Mouse (Mus musculus) neural tube, embryonic 12.5 days (tissue): ENCODE measurements at regions not wholly inside any gene's neighbourhood (a gene's known extent, or its start where the extent isn't known, plus 50 kb on each side); places are given as distances from the start of the nearest gene placed in this dataset.

Experiments used
- ATAC-seq: fragments of 200-750 bp; cut with Nextera tagmentation; 2 replicates; pipeline ENCODE4 v1.8.0; 2017; ENCODE audit warnings: low read depth, mild to moderate bottlenecking, moderate TSS enrichment, moderate library complexity; ENCODE audit not compliant: low FRiP score
- H3K27ac ChIP-seq: fragments of 300-500 bp; sonication (generic); 2 replicates; pipeline ENCODE4 v1.5.1; 2016
- H3K27me3 ChIP-seq: fragments of 300-500 bp; sonication (generic); replicated peaks from 2 replicates; pipeline ENCODE4 v1.6.1; 2016; ENCODE audit warnings: mild to moderate bottlenecking
- H3K36me3 ChIP-seq: fragments of 300-500 bp; sonication (generic); 2 replicates; pipeline ENCODE4 v1.6.1; 2016; ENCODE audit warnings: mild to moderate bottlenecking
- H3K4me1 ChIP-seq: fragments of 300-500 bp; sonication (generic); 2 replicates; pipeline ENCODE4 v1.6.1; 2016
- H3K4me2 ChIP-seq: fragments of 300-500 bp; sonication (generic); replicated peaks from 2 replicates; pipeline ENCODE4 v1.6.1; 2016; ENCODE audit warnings: mild to moderate bottlenecking
- H3K4me3 ChIP-seq: fragments of 300-500 bp; sonication (generic); 2 replicates; pipeline ENCODE4 v1.5.1; 2016
- H3K9ac ChIP-seq: fragments of 300-500 bp; sonication (generic); 2 replicates; pipeline ENCODE4 v1.6.1; 2016; ENCODE audit warnings: mild to moderate bottlenecking
- H3K9me3 ChIP-seq: fragments of 300-500 bp; sonication (generic); 2 replicates; pipeline ENCODE4 v1.6.1; 2016; ENCODE audit warnings: mild to moderate bottlenecking
- WGBS: fragments of 180-500 bp; shearing (Covaris S2); methylation state at CpG from one replicate; pipeline ENCODE4 v1.1.7; 2016; 5-methylcytosine and 5-hydroxymethylcytosine counted together

GRCm38 (mm10) chr2:137310511-137310910 is 194.1 kb upstream of the Jag1 start:
- H3K4me2 ChIP-seq, result no peak overlapping the region
- H3K27me3 ChIP-seq, result no peaks in the 10 kb centered on the region
- H3K4me3 ChIP-seq, result no peak overlapping the region
- no peaks in the 10 kb centered on the region for H3K9me3 ChIP-seq
- ATAC-seq, result no peak
- no peak overlapping the region for H3K9ac ChIP-seq
- H3K4me1 ChIP-seq, result no peaks in the 10 kb centered on the region
- WGBS, result 84% methylated on average over 4 of the region's 4 CpGs
- H3K27ac ChIP-seq, result no peak overlapping the region
- H3K36me3 ChIP-seq, result no peaks in the 10 kb centered on the region

GRCm38 (mm10) chr2:137308116-137308515 is 191.7 kb upstream of the Jag1 start:
- H3K9me3 ChIP-seq, result no peaks in the 10 kb centered on the region
- no peak for ATAC-seq
- 77% methylated on average over 9 of the region's 9 CpGs for WGBS
- H3K36me3 ChIP-seq, result no peaks in the 10 kb centered on the region
- no peaks in the 10 kb centered on the region for H3K27me3 ChIP-seq
- H3K4me3 ChIP-seq, result no peak overlapping the region
- no peak overlapping the region for H3K9ac ChIP-seq
- H3K4me2 ChIP-seq, result no peak overlapping the region
- H3K4me1 ChIP-seq, result no peaks in the 10 kb centered on the region
- H3K27ac ChIP-seq, result no peak overlapping the region

- ATAC-seq, result no peak
- Histone ChIP-seq H3K36me3 (no peaks in the 10 kb centered on the region), H3K27me3 (no peaks in the 10 kb centered on the region), H3K27ac (no peak overlapping the region), H3K4me3 (no peak overlapping the region), H3K4me2 (no peak overlapping the region), H3K4me1 (no peaks in the 10 kb centered on the region), H3K9ac (no peak overlapping the region), H3K9me3 (no peaks in the 10 kb centered on the region)
- 81% methylated on average over 4 of the region's 4 CpGs for WGBS
Measured at GRCm38 (mm10) chr2:137301474-137302267, 185.2 kb upstream of the Jag1 start.

DNA sequence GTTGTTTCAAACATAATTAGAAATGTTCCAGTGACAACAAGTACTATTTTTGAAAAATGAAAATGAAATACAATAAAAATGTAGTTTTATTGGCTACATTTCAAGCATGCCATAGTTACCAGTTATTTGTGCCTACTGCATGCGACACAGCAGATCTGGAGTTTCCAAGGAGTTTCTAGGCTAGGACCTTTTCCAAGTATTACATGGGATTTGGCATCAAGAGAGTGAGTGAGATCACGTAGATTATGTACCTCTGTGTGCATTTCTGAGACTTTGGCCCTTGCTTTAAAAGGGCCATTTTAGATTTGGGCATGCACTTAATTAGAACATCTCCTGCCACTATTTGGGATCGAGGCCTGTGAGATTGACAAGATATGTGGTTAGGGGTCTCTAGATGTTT is 172.8 kb upstream of the Jag1 start:
- H3K4me3 ChIP-seq, result no peak overlapping the region
- H3K9ac ChIP-seq, result no peak overlapping the region
- no peaks in the 10 kb centered on the region for H3K36me3 ChIP-seq
- H3K27me3 ChIP-seq, result no peaks in the 10 kb centered on the region
- no peak overlapping the region for H3K4me2 ChIP-seq
- no peaks in the 10 kb centered on the region for H3K4me1 ChIP-seq
- ATAC-seq, result no peak
- H3K27ac ChIP-seq, result no peak overlapping the region
- WGBS, result 87% methylated on average over 3 of the region's 3 CpGs
- no peaks in the 10 kb centered on the region for H3K9me3 ChIP-seq

DNA sequence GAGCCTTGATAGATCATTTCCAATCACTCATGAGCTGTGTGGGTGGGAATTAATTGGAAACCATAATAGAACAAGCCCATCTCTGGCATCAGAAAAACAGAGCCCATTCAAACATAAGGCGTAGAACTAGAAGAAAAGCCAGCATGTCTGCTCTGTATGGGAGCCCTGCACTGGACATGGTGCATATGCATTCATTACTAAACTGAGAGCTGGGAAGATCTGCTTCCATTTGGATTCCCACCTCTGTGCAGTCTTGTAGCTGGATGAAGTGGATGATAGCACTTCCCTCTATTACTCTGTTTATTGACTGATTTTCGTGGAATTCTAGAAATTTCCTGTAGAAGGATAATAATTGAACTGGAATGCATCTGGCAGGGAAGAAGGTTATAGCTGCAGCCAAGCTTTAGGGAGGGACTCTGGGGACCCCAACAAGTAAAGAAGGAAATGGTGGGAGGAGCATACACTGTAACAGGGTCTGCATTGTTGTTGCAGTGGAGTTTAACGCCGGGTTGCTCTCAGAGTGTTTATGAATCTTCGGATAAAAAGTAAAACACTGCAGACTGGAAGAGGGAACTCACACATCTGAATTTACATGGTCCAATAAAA is 155.2 kb upstream of the Jag1 start:
- WGBS, result 82% methylated on average over 5 of the region's 5 CpGs
- H3K4me2 ChIP-seq, result no peak overlapping the region
- no peak overlapping the region for H3K9ac ChIP-seq
- H3K27ac ChIP-seq, result no peak overlapping the region
- no peaks in the 10 kb centered on the region for H3K9me3 ChIP-seq
- H3K4me1 ChIP-seq, result no peaks in the 10 kb centered on the region
- no peaks in the 10 kb centered on the region for H3K27me3 ChIP-seq
- H3K4me3 ChIP-seq, result no peak overlapping the region
- H3K36me3 ChIP-seq, result no peaks in the 10 kb centered on the region
- no peak for ATAC-seq

DNA sequence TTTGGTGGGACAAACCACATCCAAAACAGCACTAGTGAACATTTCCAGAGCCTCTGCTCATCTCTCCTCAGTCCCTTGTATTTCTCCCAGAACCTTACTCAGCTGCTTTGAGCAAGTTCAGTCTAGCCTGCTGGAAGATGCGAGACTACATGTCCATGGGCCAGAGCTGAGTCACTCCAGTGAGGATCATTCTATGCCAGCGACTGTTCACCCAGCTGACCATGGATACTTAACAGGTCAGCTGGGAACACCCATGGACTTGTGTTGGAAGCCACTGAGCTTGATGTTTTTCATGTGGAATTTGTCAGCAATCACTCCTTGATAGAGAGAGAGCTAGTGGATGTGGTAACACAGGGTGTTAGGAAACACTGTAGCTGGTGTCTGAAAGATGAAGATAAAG is 146.5 kb upstream of the Jag1 start:
- ATAC-seq, result no peak
- no peak overlapping the region for H3K27ac ChIP-seq
- 86% methylated on average over 2 of the region's 2 CpGs for WGBS

DNA sequence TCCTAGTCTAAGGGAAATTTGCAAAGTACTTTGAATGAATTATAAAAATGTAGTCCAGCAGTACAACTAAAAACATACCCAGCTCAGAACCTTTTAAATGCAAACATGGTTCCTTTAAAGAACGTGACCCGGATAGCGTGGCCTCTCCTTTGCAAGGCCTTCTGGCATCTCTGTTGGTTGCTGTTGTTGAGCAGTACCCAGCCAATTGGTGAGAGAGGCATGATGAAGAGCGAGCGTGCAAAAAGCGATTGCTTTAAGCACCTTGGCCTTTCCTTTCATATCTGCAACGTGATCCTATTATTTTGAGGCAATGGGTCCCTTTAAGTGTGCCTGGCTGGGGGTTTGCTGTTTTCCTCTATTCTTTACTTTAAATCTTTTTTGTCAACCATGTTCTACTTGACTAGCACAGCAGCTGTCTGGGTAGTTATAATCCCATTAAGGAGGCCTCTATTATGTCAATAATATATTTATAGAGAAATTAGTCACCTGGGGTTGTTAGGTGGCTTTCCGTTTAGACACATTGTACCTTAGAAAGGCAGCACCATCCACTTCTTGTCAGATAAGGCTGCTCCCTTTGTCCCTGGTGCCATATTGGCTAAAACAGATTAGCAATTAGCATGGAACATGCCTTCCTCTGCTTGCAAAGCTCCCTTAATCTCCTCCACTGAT is 141.5 kb upstream of the Jag1 start:
- Histone ChIP-seq H3K9ac (no peak overlapping the region), H3K4me3 (no peak overlapping the region), H3K4me2 (no peak overlapping the region), H3K4me1 (no peaks in the 10 kb centered on the region), H3K9me3 (no peaks in the 10 kb centered on the region), H3K27me3 (no peaks in the 10 kb centered on the region), H3K27ac (no peak overlapping the region), H3K36me3 (no peaks in the 10 kb centered on the region)
- ATAC-seq, result no peak
- 87% methylated on average over 8 of the region's 8 CpGs for WGBS

More for the DNA sequence above, 146.5 kb upstream of the Jag1 start:
- H3K4me3 ChIP-seq, result no peak overlapping the region
- H3K9ac ChIP-seq, result no peak overlapping the region
- no peaks in the 10 kb centered on the region for H3K4me1 ChIP-seq
- H3K36me3 ChIP-seq, result no peaks in the 10 kb centered on the region
- H3K9me3 ChIP-seq, result no peaks in the 10 kb centered on the region
- H3K4me2 ChIP-seq, result no peak overlapping the region
- no peaks in the 10 kb centered on the region for H3K27me3 ChIP-seq

DNA sequence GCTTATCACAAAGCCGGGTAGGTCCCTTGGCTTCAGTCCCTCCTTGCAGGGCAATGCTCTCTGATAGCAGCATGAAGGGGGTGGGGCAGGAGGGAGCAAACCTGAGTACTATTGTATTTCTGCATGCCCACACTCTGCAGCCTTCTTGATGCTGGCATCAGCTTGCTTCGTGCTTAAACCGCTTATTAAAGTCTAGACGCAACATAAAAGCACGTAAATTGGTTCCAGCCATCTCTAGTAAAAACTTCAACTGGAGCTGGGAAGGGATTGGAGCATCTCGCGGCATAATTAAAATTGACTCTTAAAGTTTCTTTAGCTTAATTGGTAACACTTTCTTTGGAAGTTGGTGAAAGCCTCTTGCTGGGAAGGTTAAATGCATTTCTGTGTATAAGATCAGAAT is 131.5 kb upstream of the Jag1 start:
- Histone ChIP-seq H3K9me3 (no peaks in the 10 kb centered on the region), H3K4me2 (no peak overlapping the region), H3K9ac (no peak overlapping the region), H3K27me3 (no peaks in the 10 kb centered on the region), H3K27ac (no peak overlapping the region), H3K4me1 (no peaks in the 10 kb centered on the region), H3K36me3 (no peaks in the 10 kb centered on the region), H3K4me3 (no peak overlapping the region)
- 69% methylated on average over 7 of the region's 7 CpGs for WGBS
- ATAC-seq, result no peak

DNA sequence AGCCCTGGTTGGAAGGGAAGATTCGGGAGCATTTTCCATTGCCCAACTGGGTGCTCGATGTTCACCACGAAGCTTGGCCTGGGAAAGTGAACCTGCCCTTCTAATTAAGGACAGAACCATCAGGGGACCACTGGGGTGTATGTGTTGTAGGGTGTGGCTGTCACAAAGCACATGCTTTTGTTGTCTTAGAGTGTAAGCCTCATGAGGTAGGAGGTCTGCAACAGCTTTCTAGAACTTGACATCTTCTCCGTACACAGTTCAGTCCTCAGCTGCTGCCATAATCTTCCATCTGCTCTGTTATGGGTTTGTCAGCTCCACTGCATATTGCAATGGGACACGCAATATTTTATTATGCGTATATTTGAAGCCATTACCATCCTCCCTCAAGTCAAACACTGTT is 127.9 kb upstream of the Jag1 start:
- H3K9ac ChIP-seq, result no peak overlapping the region
- no peak overlapping the region for H3K4me2 ChIP-seq
- H3K4me3 ChIP-seq, result no peak overlapping the region
- H3K4me1 ChIP-seq, result no peaks in the 10 kb centered on the region
- WGBS, result 81% methylated on average over 6 of the region's 6 CpGs
- no peaks in the 10 kb centered on the region for H3K36me3 ChIP-seq
- H3K27ac ChIP-seq, result no peak overlapping the region
- no peaks in the 10 kb centered on the region for H3K9me3 ChIP-seq
- H3K27me3 ChIP-seq, result no peaks in the 10 kb centered on the region
- ATAC-seq, result no peak

- no peaks in the 10 kb centered on the region for H3K4me1 ChIP-seq
- no peak for ATAC-seq
- 20% methylated on average over 5 of the region's 5 CpGs for WGBS
Measured at GRCm38 (mm10) chr2:137243914-137244313, 127.5 kb upstream of the Jag1 start.

DNA sequence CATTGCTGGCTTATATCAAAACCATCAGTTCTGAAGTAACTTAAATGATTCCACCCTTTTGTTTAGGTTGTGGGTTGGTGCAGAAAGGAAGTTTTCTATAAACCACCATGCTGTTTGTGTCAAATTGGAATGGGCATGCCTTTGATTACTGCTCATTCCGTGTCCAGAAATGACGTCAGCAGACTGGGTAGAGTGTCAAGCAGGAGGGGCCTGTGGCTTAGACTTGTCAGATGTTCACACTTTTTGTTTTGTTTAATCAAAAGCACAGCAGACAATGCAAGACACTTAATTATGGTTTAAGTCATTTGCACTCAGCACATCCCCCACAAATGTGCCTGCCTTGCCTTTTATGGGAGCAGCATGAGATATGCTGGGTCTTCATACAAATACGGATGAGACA is 120.5 kb upstream of the Jag1 start:
- no peaks in the 10 kb centered on the region for H3K9me3 ChIP-seq
- 58% methylated on average over 3 of the region's 3 CpGs for WGBS
- no peak overlapping the region for H3K27ac ChIP-seq
- ATAC-seq, result no peak
- no peak overlapping the region for H3K9ac ChIP-seq
- H3K27me3 ChIP-seq, result no peaks in the 10 kb centered on the region
- H3K4me1 ChIP-seq, result no peaks in the 10 kb centered on the region
- H3K4me2 ChIP-seq, result no peak overlapping the region
- no peak overlapping the region for H3K4me3 ChIP-seq
- no peaks in the 10 kb centered on the region for H3K36me3 ChIP-seq

More at GRCm38 (mm10) chr2:137243914-137244313, 127.5 kb upstream of the Jag1 start:
- Histone ChIP-seq H3K9ac (no peak overlapping the region), H3K4me2 (no peak overlapping the region), H3K36me3 (no peaks in the 10 kb centered on the region), H3K27me3 (no peaks in the 10 kb centered on the region), H3K4me3 (no peak overlapping the region), H3K27ac (no peak overlapping the region), H3K9me3 (no peaks in the 10 kb centered on the region)

GRCm38 (mm10) chr2:137233936-137234335 is 117.5 kb upstream of the Jag1 start:
- Histone ChIP-seq H3K4me1 (peaks cover 12% of the 10 kb centered on the region; the same call in 1 of the 2 replicates), H3K9ac (no peak overlapping the region), H3K4me2 (no peak overlapping the region), H3K4me3 (no peak overlapping the region), H3K27me3 (no peaks in the 10 kb centered on the region), H3K9me3 (no peaks in the 10 kb centered on the region), H3K27ac (no peak overlapping the region), H3K36me3 (no peaks in the 10 kb centered on the region)
- 83% methylated on average over 3 of the region's 3 CpGs for WGBS
- ATAC-seq, result no peak
